Mouse (Mus musculus) midbrain, embryonic 14.5 days (tissue): ENCODE measurements around the gene Parn. TPM values are rescaled to one million over a fixed set of nuclear protein-coding genes. Genes with fewer than 3 reads are reported as not detected.

Experiments used
- ATAC-seq: fragments of 200-750 bp; cut with Nextera tagmentation; 2 replicates; pipeline ENCODE4 v1.8.0; 2017; ENCODE audit warnings: moderate number of reproducible peaks, moderate library complexity; ENCODE audit not compliant: low FRiP score, low TSS enrichment
- DNase-seq: peaks from one replicate; pipeline ENCODE4 v3.0.0-alpha.2; 2015
- H3K27ac ChIP-seq: fragments of 300-500 bp; sonication (generic); replicated peaks from 2 replicates; pipeline ENCODE4 v1.5.1; 2014; ENCODE audit warnings: mild to moderate bottlenecking, low read depth, low read length, moderate library complexity
- H3K27me3 ChIP-seq: fragments of 300-500 bp; sonication (generic); 2 replicates; pipeline ENCODE4 v1.6.1; 2014; ENCODE audit warnings: low read length, control low read depth, mixed read lengths; ENCODE audit not compliant: control insufficient read depth, insufficient read depth
- H3K36me3 ChIP-seq: fragments of 300-500 bp; sonication (generic); 2 replicates; pipeline ENCODE4 v1.6.1; 2014; ENCODE audit warnings: low read length, control low read depth; ENCODE audit not compliant: control insufficient read depth, insufficient read depth
- H3K4me1 ChIP-seq: fragments of 300-500 bp; sonication (generic); 2 replicates; pipeline ENCODE4 v1.6.1; 2014; ENCODE audit warnings: mild to moderate bottlenecking, antibody characterized with exemption, low read length, control low read depth; ENCODE audit not compliant: control insufficient read depth, insufficient read depth
- H3K4me2 ChIP-seq: fragments of 300-500 bp; sonication (generic); 2 replicates; pipeline ENCODE4 v1.6.1; 2014; ENCODE audit warnings: mild to moderate bottlenecking, low read length, moderate library complexity
- H3K4me3 ChIP-seq: fragments of 300-500 bp; sonication (generic); replicated peaks from 2 replicates; pipeline ENCODE4 v1.5.1; 2014; ENCODE audit warnings: low read depth, low read length
- H3K9ac ChIP-seq: fragments of 300-500 bp; sonication (generic); replicated peaks from 2 replicates; pipeline ENCODE4 v1.6.1; 2014; ENCODE audit warnings: mild to moderate bottlenecking, low read length, moderate library complexity
- H3K9me3 ChIP-seq: fragments of 300-500 bp; sonication (generic); 2 replicates; pipeline ENCODE4 v1.6.1; 2016; ENCODE audit warnings: low read length, control low read depth, mixed read lengths; ENCODE audit not compliant: control insufficient read depth
- WGBS: fragments of 180-500 bp; shearing (Covaris S2); extraction: QIAGEN DNeasy Blood & Tissue Kit; methylation state at CpG from one replicate; pipeline ENCODE4 v1.1.7; 2014; 5-methylcytosine and 5-hydroxymethylcytosine counted together
- polyA plus RNA-seq: library from polyadenylated mRNA; unstranded; fragments of >200 nt; fragmentation: Nextera tagmentation; extraction: Ambion mirVana; gene quantifications from 2 replicates; pipeline ENCODE4 v1.2.1, GENCODE M21; 2014

Gene Parn
- polyA plus RNA-seq, 1 experiment from 2014 or later = 32.9 TPM

DNA sequence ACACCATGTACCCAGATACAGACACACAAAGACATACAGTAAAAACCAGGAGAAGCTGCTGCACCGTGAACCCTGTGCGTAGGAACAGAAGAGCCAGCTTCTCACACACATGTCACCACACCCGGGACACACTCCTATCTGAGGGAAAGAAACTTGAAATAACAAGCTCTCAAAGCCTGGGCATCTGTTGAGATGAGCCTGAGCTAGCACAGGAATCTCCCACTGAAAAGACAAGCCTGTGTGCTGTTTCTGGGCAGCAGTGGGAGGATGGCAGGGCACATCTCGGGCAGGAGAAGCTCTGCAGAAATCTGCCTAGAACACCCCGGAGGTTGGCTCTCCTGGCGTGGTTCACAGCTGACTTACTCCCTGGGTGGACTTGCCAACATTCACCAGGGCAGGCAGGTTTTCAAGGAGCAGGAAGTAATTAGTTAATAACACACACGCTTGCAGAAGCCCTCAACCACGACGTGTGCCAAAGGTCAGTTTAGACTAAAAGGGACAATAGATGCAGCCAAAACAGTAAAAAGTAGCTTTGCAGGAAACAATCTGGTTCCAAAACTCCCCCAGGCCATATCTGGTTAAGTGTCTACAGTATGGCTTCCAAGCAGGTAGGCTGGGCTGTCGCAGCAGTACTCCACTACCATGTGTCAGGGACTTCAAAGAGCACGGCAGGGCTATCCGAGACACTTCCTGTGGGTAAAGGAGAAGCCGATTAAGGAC lies 129.6 kb downstream of the Parn start:
- H3K4me2 ChIP-seq = no peak overlapping the region
- ATAC-seq = no peak
- no peaks in the 10 kb centered on the region for H3K9me3 ChIP-seq
- WGBS = 76% methylated on average over 13 of the region's 13 CpGs
- no peak overlapping the region for H3K27ac ChIP-seq
- no peak overlapping the region for H3K9ac ChIP-seq
- H3K27me3 ChIP-seq = no peaks in the 10 kb centered on the region
- DNase-seq = no peak
- H3K36me3 ChIP-seq = no peaks in the 10 kb centered on the region
- no peak overlapping the region for H3K4me3 ChIP-seq
- H3K4me1 ChIP-seq = no peaks in the 10 kb centered on the region

DNA sequence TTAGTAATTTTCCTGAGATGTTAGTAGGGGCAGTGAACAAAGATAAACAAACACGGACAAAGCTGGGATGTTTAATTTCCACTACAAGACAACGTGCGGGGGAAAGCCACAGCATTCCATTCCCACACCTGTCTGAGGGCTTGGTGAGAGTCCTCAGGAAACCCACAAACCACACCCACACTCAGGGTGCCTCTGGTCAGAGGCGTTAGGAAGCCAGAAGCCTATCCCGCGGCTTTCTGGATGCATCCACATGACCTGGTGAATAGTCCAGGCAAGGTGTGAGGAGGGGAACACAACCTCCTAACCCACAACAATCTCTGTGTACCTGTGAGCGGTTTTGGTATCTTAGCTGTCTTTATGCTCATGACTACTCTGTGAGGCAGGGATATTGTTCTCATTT lies 131.6 kb downstream of the Parn start:
- H3K4me1 ChIP-seq = no peaks in the 10 kb centered on the region
- no peaks in the 10 kb centered on the region for H3K36me3 ChIP-seq
- H3K27ac ChIP-seq = no peak overlapping the region
- no peaks in the 10 kb centered on the region for H3K9me3 ChIP-seq
- 90% methylated on average over 7 of the region's 7 CpGs for WGBS
- H3K27me3 ChIP-seq = no peaks in the 10 kb centered on the region
- no peak overlapping the region for H3K4me3 ChIP-seq
- no peak for ATAC-seq
- H3K9ac ChIP-seq = no peak overlapping the region
- no peak for DNase-seq
- H3K4me2 ChIP-seq = no peak overlapping the region

DNA sequence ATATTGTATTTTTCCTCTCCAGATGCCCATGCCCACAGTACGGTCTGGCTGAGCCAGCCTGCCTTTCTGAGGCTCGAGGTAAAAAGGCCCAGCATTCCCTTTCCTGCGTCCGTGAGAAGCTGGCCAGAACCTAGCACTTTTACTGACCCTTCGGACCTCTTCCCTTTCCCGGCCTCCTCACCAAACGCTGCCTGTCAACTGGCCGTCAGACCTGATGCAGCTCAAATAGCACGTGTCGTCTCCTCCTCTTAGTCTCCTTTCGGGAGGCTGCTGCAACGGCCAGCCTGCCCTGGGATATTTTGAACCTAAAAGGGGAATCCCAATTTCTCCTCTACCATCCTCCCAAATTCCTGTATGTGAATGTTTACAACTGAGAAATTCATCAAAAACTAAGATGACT lies 132.1 kb downstream of the Parn start:
- ATAC-seq = no peak
- no peak overlapping the region for H3K9ac ChIP-seq

DNA sequence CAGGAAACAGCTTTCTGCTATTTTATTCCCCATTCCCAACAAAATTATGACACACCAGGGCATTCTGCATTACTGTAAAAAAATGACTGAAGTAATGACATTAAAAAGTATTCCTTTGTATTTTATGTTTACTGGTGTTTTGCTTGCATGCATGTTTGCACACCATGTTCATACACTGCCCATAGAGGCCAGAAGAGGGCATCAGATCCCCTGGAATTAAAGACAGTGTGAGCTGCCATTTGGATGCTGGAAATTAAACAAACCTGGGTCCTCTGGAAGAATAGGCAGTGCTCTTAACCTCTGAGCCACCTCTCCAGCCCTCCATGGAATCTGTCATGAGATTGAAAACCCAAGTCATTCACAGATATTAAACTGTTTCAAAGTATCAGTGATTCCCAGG lies 135.1 kb downstream of the Parn start:
- H3K4me1 ChIP-seq = no peaks in the 10 kb centered on the region
- H3K4me3 ChIP-seq = no peak overlapping the region
- H3K27ac ChIP-seq = no peak overlapping the region
- no peaks in the 10 kb centered on the region for H3K27me3 ChIP-seq
- DNase-seq (peak; percentile 51), ATAC-seq (no peak)
- H3K9ac ChIP-seq = no peak overlapping the region
- no peaks in the 10 kb centered on the region for H3K9me3 ChIP-seq
- no peak overlapping the region for H3K4me2 ChIP-seq
- no peaks in the 10 kb centered on the region for H3K36me3 ChIP-seq

More for the DNA sequence above, 132.1 kb downstream of the Parn start:
- H3K4me2 ChIP-seq = no peak overlapping the region
- no peak overlapping the region for H3K4me3 ChIP-seq
- no peaks in the 10 kb centered on the region for H3K27me3 ChIP-seq
- H3K27ac ChIP-seq = no peak overlapping the region
- H3K36me3 ChIP-seq = no peaks in the 10 kb centered on the region
- whole genome bisulfite sequencing = 86% methylated on average over 12 of the region's 12 CpGs
- no peak for DNase-seq
- no peaks in the 10 kb centered on the region for H3K9me3 ChIP-seq
- no peaks in the 10 kb centered on the region for H3K4me1 ChIP-seq

DNA sequence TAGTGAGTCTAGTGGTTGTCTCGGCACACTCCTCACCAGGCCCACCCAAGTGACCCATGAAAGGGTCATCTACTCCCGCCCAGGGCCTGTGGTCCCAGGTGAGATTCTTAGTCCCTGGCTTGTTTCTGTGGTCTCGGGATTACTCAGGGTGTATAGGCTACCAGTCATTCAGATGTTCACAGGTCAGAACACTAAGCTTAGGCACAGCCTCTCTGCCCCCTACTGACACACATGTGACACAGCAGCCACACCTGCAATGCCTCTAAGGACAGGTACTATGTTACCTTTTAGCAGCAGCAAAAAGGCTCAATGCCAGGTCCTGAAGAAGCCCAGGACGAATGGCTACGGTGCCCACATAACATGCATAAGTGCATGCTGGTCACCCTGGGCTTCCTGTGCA lies 136.7 kb downstream of the Parn start:
- no peak overlapping the region for H3K4me2 ChIP-seq
- H3K27me3 ChIP-seq = no peaks in the 10 kb centered on the region
- H3K4me3 ChIP-seq = no peak overlapping the region
- DNase-seq (no peak), ATAC-seq (no peak)
- H3K36me3 ChIP-seq = no peaks in the 10 kb centered on the region
- H3K9me3 ChIP-seq = no peaks in the 10 kb centered on the region
- no peak overlapping the region for H3K27ac ChIP-seq
- H3K9ac ChIP-seq = no peak overlapping the region
- no peaks in the 10 kb centered on the region for H3K4me1 ChIP-seq
- 83% methylated on average over 5 of the region's 5 CpGs for WGBS

DNA sequence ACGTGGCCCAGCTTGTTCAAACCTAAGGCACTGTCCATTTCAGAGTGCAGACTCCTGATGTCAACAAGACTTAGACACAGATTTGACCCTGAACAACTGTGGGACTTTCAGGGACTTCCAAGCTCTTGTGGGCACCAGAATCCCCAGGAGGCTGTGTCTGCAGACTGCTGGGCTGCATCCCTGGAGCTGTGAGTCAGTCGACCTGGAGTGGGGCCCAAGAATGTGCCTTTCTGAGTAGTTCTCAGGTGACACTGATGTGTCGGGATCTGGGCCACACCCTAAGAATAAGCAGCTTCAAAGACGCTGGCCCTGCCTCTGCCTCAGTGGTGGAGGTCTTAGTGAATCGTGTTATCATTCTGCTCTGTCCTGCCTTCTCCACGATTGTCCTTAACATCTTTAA lies 146.6 kb downstream of the Parn start:
- ATAC-seq = no peak
- Histone ChIP-seq H3K27me3 (no peaks in the 10 kb centered on the region), H3K27ac (no peak overlapping the region), H3K4me1 (no peaks in the 10 kb centered on the region), H3K9ac (no peak overlapping the region), H3K4me2 (no peak overlapping the region), H3K36me3 (no peaks in the 10 kb centered on the region), H3K9me3 (no peaks in the 10 kb centered on the region), H3K4me3 (no peak overlapping the region)
- no peak for DNase-seq
- WGBS = 84% methylated on average over 6 of the region's 6 CpGs

DNA sequence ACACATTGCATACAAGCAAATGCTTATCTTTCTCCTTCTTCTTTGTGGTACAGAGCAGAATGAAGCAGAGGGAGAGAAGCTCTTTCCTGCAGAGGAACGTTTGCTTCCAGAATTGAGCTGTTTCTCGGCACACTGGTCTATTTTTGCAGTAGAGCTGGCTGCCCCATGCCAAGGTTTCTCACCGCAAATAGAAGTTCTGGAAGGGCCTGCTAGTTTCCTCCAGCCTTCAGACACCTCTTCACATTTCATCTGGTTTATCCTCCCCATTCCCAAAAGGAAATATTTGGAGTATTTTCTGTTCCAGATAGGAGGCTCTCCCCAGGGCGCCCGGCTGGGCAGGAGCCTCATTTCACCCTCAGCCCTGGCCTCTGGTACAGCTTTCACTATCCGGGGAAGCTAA lies 147.7 kb downstream of the Parn start:
- Histone ChIP-seq H3K4me1 (no peaks in the 10 kb centered on the region), H3K36me3 (no peaks in the 10 kb centered on the region), H3K4me2 (no peak overlapping the region), H3K27me3 (no peaks in the 10 kb centered on the region), H3K4me3 (no peak overlapping the region), H3K27ac (no peak overlapping the region), H3K9ac (no peak overlapping the region), H3K9me3 (no peaks in the 10 kb centered on the region)
- DNase-seq (no peak), ATAC-seq (no peak)
- 94% methylated on average over 6 of the region's 6 CpGs for WGBS

DNA sequence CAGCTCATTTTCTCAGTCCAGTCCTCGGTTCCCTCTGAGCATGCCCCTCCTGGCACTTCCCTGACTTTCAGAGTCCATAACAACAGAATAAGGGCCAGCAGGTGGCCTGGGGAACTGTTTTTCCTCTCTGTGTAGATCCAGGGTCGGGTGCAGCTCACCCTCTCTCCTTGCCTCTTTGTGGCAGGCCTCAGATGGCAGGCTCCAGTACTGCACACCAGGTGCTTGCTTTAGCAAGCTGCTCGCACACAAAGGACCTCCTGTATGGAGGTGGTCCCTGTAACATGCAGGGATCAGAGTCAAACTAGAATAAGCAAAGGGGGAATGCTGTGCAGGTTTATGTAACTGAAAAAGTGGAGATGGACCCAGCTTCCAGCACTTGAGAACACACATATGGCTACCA lies 151.8 kb downstream of the Parn start:
- H3K27ac ChIP-seq = no peak overlapping the region
- no peaks in the 10 kb centered on the region for H3K9me3 ChIP-seq
- no peaks in the 10 kb centered on the region for H3K27me3 ChIP-seq
- 55% methylated on average over 3 of the region's 3 CpGs for WGBS
- DNase-seq = no peak
- H3K4me1 ChIP-seq = no peaks in the 10 kb centered on the region
- H3K36me3 ChIP-seq = no peaks in the 10 kb centered on the region
- no peak overlapping the region for H3K9ac ChIP-seq
- no peak for ATAC-seq
- H3K4me3 ChIP-seq = no peak overlapping the region
- no peak overlapping the region for H3K4me2 ChIP-seq

DNA sequence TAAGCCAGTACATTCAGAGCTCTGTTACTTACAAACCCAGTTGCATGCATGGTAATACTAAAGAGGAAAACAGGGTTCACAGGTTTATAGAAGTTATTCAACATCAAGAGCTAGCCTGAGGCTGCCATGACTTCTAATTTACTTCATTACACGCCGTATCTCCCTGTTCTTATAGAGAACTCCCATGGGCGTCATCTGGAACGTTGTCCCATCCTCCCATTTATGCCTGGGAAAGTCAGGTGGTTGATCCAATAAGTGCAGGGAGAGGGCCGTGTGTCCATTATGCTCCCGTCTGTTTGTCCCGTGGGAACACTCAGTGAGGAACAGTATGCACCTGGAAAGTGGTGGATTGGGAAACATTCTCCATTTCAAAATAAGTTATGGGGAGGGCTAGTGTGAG lies 152.4 kb downstream of the Parn start:
- 87% methylated on average over 7 of the region's 7 CpGs for WGBS
- Histone ChIP-seq H3K27ac (no peak overlapping the region), H3K4me3 (no peak overlapping the region), H3K4me2 (no peak overlapping the region), H3K9me3 (no peaks in the 10 kb centered on the region), H3K4me1 (no peaks in the 10 kb centered on the region), H3K9ac (no peak overlapping the region), H3K36me3 (no peaks in the 10 kb centered on the region), H3K27me3 (no peaks in the 10 kb centered on the region)
- ATAC-seq = no peak
- no peak for DNase-seq
